Mouse (Mus musculus) spleen, adult 2 months (tissue): ENCODE measurements around the gene Arhgap21.
"Not testable (repeated sequence)": the region's sequence is repeated elsewhere in the genome, so short reads cannot be mapped to it uniquely, and the experiment has no call there.

ENCODE experiments used
- CTCF ChIP-seq: fragments of 200-500 bp; IDR thresholded peaks from 2 replicates; pipeline ENCODE4 v1.5.1; 2011; ENCODE audit warnings: mild to moderate bottlenecking, inconsistent platforms; ENCODE audit not compliant: insufficient read depth, insufficient read length, insufficient replicate concordance; ENCODE audit errors: extremely low read depth
- POLR2A ChIP-seq: fragments of 200-500 bp; IDR thresholded peaks from 2 replicates; pipeline ENCODE4 v1.6.1; 2011; ENCODE audit warnings: low read depth, low read length, inconsistent platforms

DNA sequence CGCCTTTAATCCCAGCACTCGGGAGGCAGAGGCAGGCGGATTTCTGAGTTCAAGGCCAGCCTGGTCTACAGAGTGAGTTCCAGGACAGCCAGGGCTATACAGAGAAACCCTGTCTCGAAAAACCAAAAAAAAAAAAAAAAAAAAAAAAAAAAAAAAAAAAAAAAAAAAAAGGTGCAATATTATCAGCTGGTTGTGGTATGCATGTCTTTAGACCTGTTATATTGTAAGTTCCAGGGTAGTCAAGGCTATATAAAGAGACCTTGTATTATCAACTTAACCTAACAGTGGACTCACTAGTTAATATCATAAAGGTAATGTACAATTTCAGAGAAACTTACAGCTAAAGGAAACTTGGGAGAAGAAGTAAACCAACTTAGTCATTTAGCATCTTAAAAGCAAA is 36.9 kb downstream of the Arhgap21 start:
- not testable (repeated sequence) for TF ChIP-seq CTCF, POLR2A
